In genomic region chr5:147960793-147961192, GRCm38 (mm10) we compare ENCODE assay signal across 14 mouse cellular contexts. TPM values are rescaled to one million over a fixed set of nuclear protein-coding genes. Genes with fewer than 3 reads are reported as not detected.
DNase-seq lines count a peak whose midpoint lies in the region; ATAC-seq and TF ChIP-seq lines count a peak whose summit lies in the region.
"Had no signal": no experiment of that assay in that cellular context is flagged by ENCODE, and none has a peak within 500 bp of the region (broad histone marks: within the 10 kb centered on the region; RNA-seq: fewer than 3 reads in every experiment).

No protein-coding gene starts in this region.

- WGBS in kidney, postnatal 0 days, result 81% methylated on average over 1 of the region's 1 CpGs
- WGBS in midbrain, embryonic 13.5 days, result 70% methylated on average over 1 of the region's 1 CpGs

- DNase-seq in cerebellum, adult 18-20 months, result peak; percentile 33 to 50
- DNase-seq in kidney, postnatal 0 days (ENCODE audit: low spot score), result no peak
- DNase-seq in kidney, adult 8-10 months, result no peak
- DNase-seq in 416B (ENCODE audit: low read depth) (peak; percentile 24), ZHBTc4 (ENCODE audit: low read depth, low spot score) (peak; percentile 71)
- no peak for DNase-seq in ovary, adult 18-20 months (ENCODE audit: low spot score)
- DNase-seq: adrenal gland, postnatal 10 days; gastrocnemius, postnatal 14 days; lung, adult 2 months had no signal

- H3K27ac ChIP-seq in kidney, postnatal 0 days, result no peak overlapping the region
- H3K27ac ChIP-seq in midbrain, embryonic 13.5 days, result no peak overlapping the region
- H3K27ac ChIP-seq: embryonic facial prominence, embryonic 13.5 days; hindbrain, embryonic 13.5 days; midbrain, embryonic 12.5 days had no signal

- no peak overlapping the region for H3K4me3 ChIP-seq in kidney, postnatal 0 days (replicated peaks; ENCODE audit: low read depth, low read length)
- no peak overlapping the region for H3K4me3 ChIP-seq in midbrain, embryonic 13.5 days (replicated peaks)
- H3K4me3 ChIP-seq: embryonic facial prominence, embryonic 13.5 days; hindbrain, embryonic 13.5 days; midbrain, embryonic 12.5 days had no signal

- no peak overlapping the region for H3K9ac ChIP-seq in kidney, postnatal 0 days (ENCODE audit: low read depth, low read length)
- H3K9ac ChIP-seq in midbrain, embryonic 13.5 days (replicated peaks), result no peak overlapping the region
- H3K9ac ChIP-seq: embryonic facial prominence, embryonic 13.5 days; hindbrain, embryonic 13.5 days; midbrain, embryonic 12.5 days had no signal

- no peaks in the 10 kb centered on the region for H3K36me3 ChIP-seq in kidney, postnatal 0 days (ENCODE audit: insufficient read depth, low read length)
- no peaks in the 10 kb centered on the region for H3K36me3 ChIP-seq in midbrain, embryonic 13.5 days
- H3K36me3 ChIP-seq: embryonic facial prominence, embryonic 13.5 days; hindbrain, embryonic 13.5 days; midbrain, embryonic 12.5 days had no signal

- TF ChIP-seq CTCF in kidney, postnatal 0 days (IDR thresholded peaks at IDR 0.05; ENCODE audit: low read depth), result peak; percentile 44

- no peaks in the 10 kb centered on the region for H3K9me3 ChIP-seq in kidney, postnatal 0 days (replicated peaks; ENCODE audit: low read length)
- H3K9me3 ChIP-seq in midbrain, embryonic 13.5 days, result no peaks in the 10 kb centered on the region
- H3K9me3 ChIP-seq: embryonic facial prominence, embryonic 13.5 days; hindbrain, embryonic 13.5 days; midbrain, embryonic 12.5 days had no signal

- H3K4me1 ChIP-seq in kidney, postnatal 0 days (replicated peaks; ENCODE audit: insufficient read depth, low read length), result peaks cover 12% of the 10 kb centered on the region; the same call in 1 of the 2 replicates
- H3K4me1 ChIP-seq in midbrain, embryonic 13.5 days (replicated peaks), result peaks cover 17% of the 10 kb centered on the region

- peaks cover 18% of the 10 kb centered on the region for H3K27me3 ChIP-seq in kidney, postnatal 0 days (ENCODE audit: insufficient read depth, low read length)
- peaks cover 16% of the 10 kb centered on the region for H3K27me3 ChIP-seq in midbrain, embryonic 13.5 days

- H3K4me2 ChIP-seq in kidney, postnatal 0 days (ENCODE audit: low read length), result no peak overlapping the region
- no peak overlapping the region for H3K4me2 ChIP-seq in midbrain, embryonic 13.5 days (replicated peaks)
- H3K4me2 ChIP-seq: embryonic facial prominence, embryonic 13.5 days; hindbrain, embryonic 13.5 days; midbrain, embryonic 12.5 days had no signal

- ATAC-seq in cerebellum, adult (ENCODE audit: insufficient number of reproducible peaks, low FRiP score, low TSS enrichment), result no peak
- no peak for ATAC-seq in kidney, postnatal 0 days (replicated peaks; ENCODE audit: low FRiP score, low read depth)
- no peak for ATAC-seq in midbrain, embryonic 13.5 days

RNA-seq across cellular contexts. Expression of gene Mtus2, which starts 3.7 kb away (rescaled TPM):
- 3.2 and 4.1 TPM in 2 replicates for polyA plus RNA-seq in kidney, postnatal 0 days (2015; fragmentation: Nextera tagmentation; extraction: Ambion mirVana)
- 35.1 and 38.1 TPM in 2 replicates for polyA plus RNA-seq in midbrain, embryonic 13.5 days (2015; fragmentation: Nextera tagmentation; extraction: Ambion mirVana)

Comparison
In these comparisons a context has a peak if more than half of its experiments do, and no peak if none do; other contexts are left out.
1. DNase-seq: peak in cerebellum, adult 18-20 months (2 of 2), 416B (single experiment) and ZHBTc4 (single experiment); none in kidney, postnatal 0 days (single experiment), kidney, adult 8-10 months (0 of 2) and ovary, adult 18-20 months (single experiment).